Mouse (Mus musculus) megakaryocyte, embryonic 14.5 days (primary cell): ENCODE measurements around the gene Actr8. TPM values are rescaled to one million over a fixed set of nuclear protein-coding genes. Genes with fewer than 3 reads are reported as not detected.

Source experiments
- H3K27me3 ChIP-seq: replicated peaks from 2 replicates; pipeline ENCODE3; 2012; ENCODE audit warnings: inconsistent platforms
- H3K36me3 ChIP-seq: replicated peaks from 2 replicates; pipeline ENCODE3; 2012; ENCODE audit warnings: low read length, inconsistent platforms, mixed read lengths
- H3K4me1 ChIP-seq: 2 replicates; pipeline ENCODE4 v1.6.1; 2012; ENCODE audit warnings: inconsistent platforms
- H3K4me3 ChIP-seq: replicated peaks from 2 replicates; pipeline ENCODE3; 2012; ENCODE audit warnings: moderate library complexity, mild to moderate bottlenecking, inconsistent platforms
- H3K9me3 ChIP-seq: 2 replicates; pipeline ENCODE4 v1.6.1; 2012; ENCODE audit warnings: inconsistent platforms
- FLI1 ChIP-seq: IDR thresholded peaks from 2 replicates; pipeline ENCODE4 v1.6.1; 2012; ENCODE audit warnings: low read length, inconsistent platforms, mixed read lengths
- GATA1 ChIP-seq: IDR thresholded peaks from 3 replicates; pipeline ENCODE4 v1.6.1; 2012; ENCODE audit warnings: mixed read lengths, low read length, inconsistent platforms, borderline replicate concordance
- polyA plus RNA-seq: library from polyadenylated mRNA; stranded (reverse); fragments of >175 nt; gene quantifications from 2 replicates; pipeline ENCODE4 v1.2.3, GENCODE M21; 2012; ENCODE audit warnings: low replicate concordance; ENCODE audit not compliant: insufficient read depth

Gene Actr8
- polyA plus RNA-seq, 1 experiment = 18.7 TPM

- no peak for TF ChIP-seq GATA1
- no peak for TF ChIP-seq FLI1
- Histone ChIP-seq H3K27me3 (no peaks in the 10 kb centered on the region), H3K36me3 (peaks cover 32% of the 10 kb centered on the region), H3K4me1 (peaks cover 52% of the 10 kb centered on the region), H3K9me3 (peaks cover 3% of the 10 kb centered on the region), H3K4me3 (peak overlapping the region; percentile 93)
Measured at GRCm38 (mm10) chr14:29967611-29968010, 10.5 kb upstream of the Actr8 start.

GRCm38 (mm10) chr14:29968075-29968821, 9.9 kb upstream of the Actr8 start, which contains the start of gene Selenok:
Gene Selenok, plus strand, starts transcription at chr14:29968308.
- H3K36me3 ChIP-seq = peaks cover 38% of the 10 kb centered on the region
- no peaks in the 10 kb centered on the region for H3K9me3 ChIP-seq
- no peaks in the 10 kb centered on the region for H3K27me3 ChIP-seq
- H3K4me3 ChIP-seq = peak within 1 kb of the TSS; percentile 93
- TF ChIP-seq FLI1 (peak; percentile 95), GATA1 (no peak)
- H3K4me1 ChIP-seq = peaks cover 58% of the 10 kb centered on the region

GRCm38 (mm10) chr14:29971446-29971845, 6.7 kb upstream of the Actr8 start:
- H3K27me3 ChIP-seq = no peaks in the 10 kb centered on the region
- H3K36me3 ChIP-seq = peaks cover 68% of the 10 kb centered on the region
- H3K4me1 ChIP-seq = peaks cover 67% of the 10 kb centered on the region
- no peak overlapping the region for H3K4me3 ChIP-seq
- TF ChIP-seq FLI1 (no peak), GATA1 (no peak)
- H3K9me3 ChIP-seq = no peaks in the 10 kb centered on the region

- Histone ChIP-seq H3K4me1 (peaks cover 64% of the 10 kb centered on the region), H3K36me3 (peaks cover 73% of the 10 kb centered on the region), H3K9me3 (no peaks in the 10 kb centered on the region), H3K27me3 (no peaks in the 10 kb centered on the region), H3K4me3 (peak overlapping the region; percentile 65)
- TF ChIP-seq GATA1 = no peak
- TF ChIP-seq FLI1 = no peak
Measured at GRCm38 (mm10) chr14:29971993-29972392, 6.1 kb upstream of the Actr8 start.

GRCm38 (mm10) chr14:29976927-29977326, 1.2 kb upstream of the Actr8 start:
- Histone ChIP-seq H3K36me3 (peaks cover 74% of the 10 kb centered on the region), H3K27me3 (no peaks in the 10 kb centered on the region), H3K4me3 (no peak overlapping the region), H3K4me1 (peaks cover 48% of the 10 kb centered on the region), H3K9me3 (no peaks in the 10 kb centered on the region; the same call in none of the 2 replicates)
- TF ChIP-seq FLI1 = no peak
- TF ChIP-seq GATA1 = no peak

GRCm38 (mm10) chr14:29980447-29981205, 2.5 kb downstream of the Actr8 start:
- no peak overlapping the region for H3K4me3 ChIP-seq
- H3K9me3 ChIP-seq = peaks cover 4% of the 10 kb centered on the region
- H3K4me1 ChIP-seq = peaks cover 24% of the 10 kb centered on the region
- H3K36me3 ChIP-seq = peaks cover 76% of the 10 kb centered on the region
- TF ChIP-seq GATA1 = no peak
- TF ChIP-seq FLI1 = no peak
- no peaks in the 10 kb centered on the region for H3K27me3 ChIP-seq

GRCm38 (mm10) chr14:29986096-29986495, 8.0 kb downstream of the Actr8 start:
- H3K36me3 ChIP-seq = peaks cover 100% of the 10 kb centered on the region
- no peak overlapping the region for H3K4me3 ChIP-seq
- H3K27me3 ChIP-seq = no peaks in the 10 kb centered on the region
- H3K9me3 ChIP-seq = peaks cover 4% of the 10 kb centered on the region
- TF ChIP-seq GATA1 = no peak
- no peak for TF ChIP-seq FLI1
- no peaks in the 10 kb centered on the region for H3K4me1 ChIP-seq

GRCm38 (mm10) chr14:29987276-29987675, 9.1 kb downstream of the Actr8 start:
- H3K36me3 ChIP-seq = peaks cover 100% of the 10 kb centered on the region
- no peak for TF ChIP-seq GATA1
- no peak for TF ChIP-seq FLI1
- 0 out of 2 replicates have a peak, but pooled peaks cover under 1% of the 10 kb centered on the region for H3K9me3 ChIP-seq
- no peaks in the 10 kb centered on the region for H3K4me1 ChIP-seq
- H3K4me3 ChIP-seq = no peak overlapping the region
- H3K27me3 ChIP-seq = no peaks in the 10 kb centered on the region

- Histone ChIP-seq H3K36me3 (peaks cover 100% of the 10 kb centered on the region), H3K27me3 (no peaks in the 10 kb centered on the region), H3K9me3 (no peaks in the 10 kb centered on the region), H3K4me1 (no peaks in the 10 kb centered on the region), H3K4me3 (no peak overlapping the region)
- TF ChIP-seq GATA1 = no peak
- no peak for TF ChIP-seq FLI1
Measured at GRCm38 (mm10) chr14:29987739-29988138, 9.6 kb downstream of the Actr8 start.

- Histone ChIP-seq H3K4me3 (no peak overlapping the region), H3K36me3 (peaks cover 100% of the 10 kb centered on the region), H3K27me3 (no peaks in the 10 kb centered on the region), H3K9me3 (no peaks in the 10 kb centered on the region), H3K4me1 (no peaks in the 10 kb centered on the region)
- TF ChIP-seq FLI1 = no peak
- no peak for TF ChIP-seq GATA1
Measured at GRCm38 (mm10) chr14:29988337-29988736, 10.2 kb downstream of the Actr8 start.
